Mouse (Mus musculus): ENCODE measurements around the gene Polr1a. TPM values are rescaled to one million over a fixed set of nuclear protein-coding genes. Genes with fewer than 3 reads are reported as not detected.
A peak's percentile ranks its signal among the peaks of the same experiment; 100 is the strongest.

Gene Polr1a
- polyA plus RNA-seq, 1 experiment from 2014 or later: 33.0 TPM

- Histone ChIP-seq H3K27ac (peak overlapping the region; percentile 74), H3K27me3 (ENCODE audit: insufficient read depth, poor library complexity, severe bottlenecking) (no peaks in the 10 kb centered on the region), H3K36me3 (no peaks in the 10 kb centered on the region), H3K4me3 (no peak overlapping the region), H3K4me1 (replicated peaks) (peaks cover 38% of the 10 kb centered on the region), H3K9me3 (no peaks in the 10 kb centered on the region)
- 57% methylated on average over 8 of the region's 8 CpGs for WGBS
- no peak for DNase-seq (ENCODE audit: low spot score)
Measured at GRCm38 (mm10) chr6:71990371-71990837, 81.6 kb downstream of the Polr1a start.

GRCm38 (mm10) chr6:71991190-71991932, 82.5 kb downstream of the Polr1a start:
- DNase-seq (ENCODE audit: low spot score): no peak
- 51% methylated on average over 8 of the region's 8 CpGs for WGBS

GRCm38 (mm10) chr6:71991933-71992325, 83.1 kb downstream of the Polr1a start:
- Histone ChIP-seq H3K27ac (peak overlapping the region; percentile 74), H3K4me3 (no peak overlapping the region), H3K36me3 (no peaks in the 10 kb centered on the region), H3K4me1 (replicated peaks) (peaks cover 38% of the 10 kb centered on the region), H3K9me3 (0 out of 2 replicates have a peak, but pooled peaks cover 3% of the 10 kb centered on the region), H3K27me3 (ENCODE audit: insufficient read depth, poor library complexity, severe bottlenecking) (no peaks in the 10 kb centered on the region)
- no peak for DNase-seq (ENCODE audit: low spot score)
- WGBS: 82% methylated on average over 2 of the region's 2 CpGs

More at GRCm38 (mm10) chr6:71991190-71991932, 82.5 kb downstream of the Polr1a start:
- Histone ChIP-seq H3K9me3 (no peaks in the 10 kb centered on the region), H3K27me3 (ENCODE audit: insufficient read depth, poor library complexity, severe bottlenecking) (no peaks in the 10 kb centered on the region), H3K27ac (peak overlapping the region; percentile 74), H3K36me3 (no peaks in the 10 kb centered on the region), H3K4me3 (no peak overlapping the region), H3K4me1 (replicated peaks) (peaks cover 38% of the 10 kb centered on the region)

- Histone ChIP-seq H3K36me3 (no peaks in the 10 kb centered on the region), H3K27ac (no peak overlapping the region), H3K27me3 (ENCODE audit: insufficient read depth, poor library complexity, severe bottlenecking) (no peaks in the 10 kb centered on the region), H3K9me3 (0 out of 2 replicates have a peak, but pooled peaks cover 3% of the 10 kb centered on the region), H3K4me1 (replicated peaks) (peaks cover 32% of the 10 kb centered on the region), H3K4me3 (no peak overlapping the region)
- no peak for DNase-seq (ENCODE audit: low spot score)
- 92% methylated on average over 4 of the region's 4 CpGs for WGBS
Measured at GRCm38 (mm10) chr6:71994004-71994403, 85.2 kb downstream of the Polr1a start.

DNA sequence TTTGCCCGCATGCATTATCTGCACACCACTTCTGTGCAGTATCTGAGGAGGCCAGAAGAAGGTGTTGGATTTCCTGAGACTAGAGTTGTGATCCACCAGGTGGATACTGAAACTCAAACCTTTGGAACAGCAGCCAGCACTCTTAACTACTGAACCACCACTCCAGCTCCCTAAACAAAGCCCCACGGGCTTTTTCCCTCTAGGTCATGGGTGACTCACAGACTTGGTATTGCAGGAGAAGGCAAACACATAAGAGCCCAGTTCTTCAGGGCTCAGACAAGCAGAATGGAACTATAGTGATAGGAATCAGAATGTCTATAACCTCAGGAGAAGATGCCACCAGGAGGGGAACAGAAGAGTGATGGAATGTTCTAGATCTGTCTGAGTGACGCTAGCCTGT, 86.2 kb downstream of the Polr1a start:
- no peak for DNase-seq (ENCODE audit: low spot score)
- Histone ChIP-seq H3K9me3 (0 out of 2 replicates have a peak, but pooled peaks cover 3% of the 10 kb centered on the region), H3K27ac (no peak overlapping the region), H3K4me3 (no peak overlapping the region), H3K36me3 (no peaks in the 10 kb centered on the region), H3K4me1 (replicated peaks) (peaks cover 24% of the 10 kb centered on the region), H3K27me3 (ENCODE audit: insufficient read depth, poor library complexity, severe bottlenecking) (no peaks in the 10 kb centered on the region)
- WGBS: 91% methylated on average over 3 of the region's 3 CpGs

DNA sequence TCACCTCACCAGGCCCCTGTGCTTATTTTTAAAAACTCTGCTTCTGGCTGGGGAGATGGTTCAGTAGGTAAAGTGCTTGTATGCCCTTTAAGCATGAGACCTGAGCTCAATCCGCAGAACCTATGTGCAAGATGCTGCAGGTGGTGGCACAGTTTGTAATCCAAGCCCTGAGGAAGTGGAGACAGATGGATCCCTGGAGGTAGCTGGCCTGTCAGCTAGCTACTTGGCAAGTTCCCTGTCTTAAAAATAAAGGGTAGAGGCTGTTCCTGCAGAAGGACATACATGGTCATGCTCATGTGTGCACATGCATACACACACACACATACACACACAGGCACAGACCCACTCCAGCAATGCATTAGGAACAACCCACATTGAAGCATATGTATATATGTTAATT, 88.4 kb downstream of the Polr1a start:
- Histone ChIP-seq H3K4me1 (replicated peaks) (peaks cover 3% of the 10 kb centered on the region; the same call in 1 of the 2 replicates), H3K9me3 (0 out of 2 replicates have a peak, but pooled peaks cover 3% of the 10 kb centered on the region), H3K36me3 (no peaks in the 10 kb centered on the region), H3K27me3 (ENCODE audit: insufficient read depth, poor library complexity, severe bottlenecking) (no peaks in the 10 kb centered on the region), H3K27ac (no peak overlapping the region), H3K4me3 (no peak overlapping the region)
- no peak for DNase-seq (ENCODE audit: low spot score)
- WGBS: 88% methylated on average over 1 of the region's 1 CpGs

GRCm38 (mm10) chr6:71999917-72000512, 91.2 kb downstream of the Polr1a start:
- Histone ChIP-seq H3K9me3 (0 out of 2 replicates have a peak, but pooled peaks cover 3% of the 10 kb centered on the region), H3K4me1 (replicated peaks) (no peaks in the 10 kb centered on the region), H3K27me3 (ENCODE audit: insufficient read depth, poor library complexity, severe bottlenecking) (no peaks in the 10 kb centered on the region), H3K27ac (no peak overlapping the region), H3K4me3 (no peak overlapping the region), H3K36me3 (no peaks in the 10 kb centered on the region)
- WGBS: 86% methylated on average over 11 of the region's 11 CpGs
- DNase-seq (ENCODE audit: low spot score): no peak

DNA sequence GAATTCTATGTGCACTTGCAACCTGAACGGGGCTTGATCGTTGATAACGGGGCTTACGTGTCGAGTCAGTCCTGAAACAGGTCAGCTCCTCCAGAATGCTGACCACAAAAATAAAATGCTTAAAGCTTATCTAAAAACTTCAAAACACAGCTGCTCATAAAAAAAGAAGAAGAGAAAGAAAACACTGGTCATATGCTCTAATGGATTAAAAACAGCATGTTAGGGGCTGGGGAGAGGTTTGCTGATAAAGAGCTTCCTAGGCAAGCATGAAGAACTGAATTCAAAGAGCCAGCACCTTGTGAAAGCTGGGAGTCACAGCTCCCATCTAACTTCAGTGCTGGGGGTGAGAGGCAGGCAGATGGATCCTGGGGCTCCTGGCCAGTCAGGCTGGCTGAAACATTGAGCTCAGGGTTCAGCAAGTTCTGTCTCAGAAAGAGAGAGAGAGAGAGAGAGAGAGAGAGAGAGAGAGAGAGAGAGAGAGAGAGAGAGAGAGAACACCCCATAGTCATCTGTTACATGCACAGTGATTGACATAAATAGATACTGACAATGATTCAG, 92.4 kb downstream of the Polr1a start:
- 95% methylated on average over 5 of the region's 5 CpGs for WGBS
- Histone ChIP-seq H3K27ac (no peak overlapping the region), H3K4me1 (replicated peaks) (no peaks in the 10 kb centered on the region), H3K9me3 (0 out of 2 replicates have a peak, but pooled peaks cover 3% of the 10 kb centered on the region), H3K36me3 (no peaks in the 10 kb centered on the region), H3K27me3 (ENCODE audit: insufficient read depth, poor library complexity, severe bottlenecking) (no peaks in the 10 kb centered on the region), H3K4me3 (no peak overlapping the region)
- no peak for DNase-seq (ENCODE audit: low spot score)

DNA sequence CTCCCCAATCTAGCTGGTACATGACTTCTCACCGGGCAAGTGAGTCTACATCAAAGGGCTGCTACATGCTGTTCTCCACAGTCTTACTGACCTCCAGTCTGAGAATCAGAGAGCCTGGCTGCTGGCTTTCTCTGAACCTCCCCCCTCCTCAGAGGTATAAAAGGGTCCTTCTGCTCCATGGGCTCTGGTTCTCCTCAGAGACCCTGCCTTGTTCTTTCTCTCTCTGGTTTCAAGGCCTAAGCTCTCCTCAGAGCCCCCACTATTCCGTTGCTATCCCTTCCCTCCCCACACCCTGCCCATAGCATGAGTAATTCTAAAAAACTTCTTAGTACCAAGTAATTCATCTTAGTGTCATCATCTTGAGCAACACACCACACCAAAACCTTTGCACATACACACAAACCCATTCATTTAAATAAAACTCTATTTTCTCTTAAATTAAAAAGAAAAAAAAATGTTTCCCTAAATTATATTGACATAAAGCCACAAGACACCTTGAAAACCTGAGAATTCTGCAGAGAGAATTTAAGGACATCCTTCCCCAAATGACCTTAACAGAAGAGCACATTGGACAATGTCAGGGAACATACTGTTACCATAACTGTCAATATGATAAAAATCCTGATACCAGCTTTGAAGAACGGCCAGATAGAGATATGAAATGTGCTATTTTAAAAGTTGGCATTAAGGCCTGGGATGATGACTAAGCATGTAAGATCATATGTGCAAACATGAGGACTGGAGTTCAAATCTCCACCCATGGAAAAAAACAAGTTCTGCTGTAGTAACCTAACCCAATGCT, 98.8 kb downstream of the Polr1a start:
- Histone ChIP-seq H3K4me3 (no peak overlapping the region), H3K36me3 (no peaks in the 10 kb centered on the region), H3K27me3 (ENCODE audit: insufficient read depth, poor library complexity, severe bottlenecking) (no peaks in the 10 kb centered on the region), H3K4me1 (replicated peaks) (no peaks in the 10 kb centered on the region), H3K27ac (no peak overlapping the region), H3K9me3 (no peaks in the 10 kb centered on the region)
- no peak for DNase-seq (ENCODE audit: low spot score)
- WGBS: 80% methylated on average over 3 of the region's 3 CpGs

DNA sequence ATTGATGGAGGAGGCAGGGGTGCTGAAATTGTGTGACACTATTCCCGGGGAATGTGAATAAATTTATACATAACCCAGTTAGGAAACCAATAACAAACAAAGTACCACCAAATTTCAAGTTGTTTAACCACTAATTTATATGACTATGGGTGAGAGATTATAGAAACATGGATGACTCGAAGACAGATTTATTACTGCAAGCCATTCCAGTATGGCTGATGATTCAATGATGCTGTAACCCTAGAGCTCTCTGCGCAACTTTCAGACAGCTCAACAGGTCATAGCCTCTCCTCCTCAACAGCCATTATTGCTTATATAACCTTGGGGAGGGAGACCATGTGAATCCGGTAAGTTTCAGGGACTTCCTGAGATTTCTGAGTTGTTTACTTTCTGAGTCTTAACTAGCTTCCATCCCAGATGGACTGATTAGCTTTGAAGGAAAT, 99.4 kb downstream of the Polr1a start:
- no peak overlapping the region for H3K27ac ChIP-seq
- no peaks in the 10 kb centered on the region for H3K4me1 ChIP-seq (replicated peaks)
- DNase-seq (ENCODE audit: low spot score): no peak
- WGBS: 91% methylated on average over 4 of the region's 4 CpGs
- H3K4me3 ChIP-seq: no peak overlapping the region
- H3K27me3 ChIP-seq (ENCODE audit: insufficient read depth, poor library complexity, severe bottlenecking): no peaks in the 10 kb centered on the region
- no peaks in the 10 kb centered on the region for H3K9me3 ChIP-seq
- no peaks in the 10 kb centered on the region for H3K36me3 ChIP-seq

GRCm38 (mm10) chr6:72009454-72009853, 100.6 kb downstream of the Polr1a start:
- Histone ChIP-seq H3K27me3 (ENCODE audit: insufficient read depth, poor library complexity, severe bottlenecking) (no peaks in the 10 kb centered on the region), H3K4me3 (no peak overlapping the region), H3K27ac (no peak overlapping the region), H3K36me3 (no peaks in the 10 kb centered on the region), H3K4me1 (replicated peaks) (no peaks in the 10 kb centered on the region), H3K9me3 (no peaks in the 10 kb centered on the region)
- no peak for DNase-seq (ENCODE audit: low spot score)
- 94% methylated on average over 1 of the region's 1 CpGs for WGBS

DNA sequence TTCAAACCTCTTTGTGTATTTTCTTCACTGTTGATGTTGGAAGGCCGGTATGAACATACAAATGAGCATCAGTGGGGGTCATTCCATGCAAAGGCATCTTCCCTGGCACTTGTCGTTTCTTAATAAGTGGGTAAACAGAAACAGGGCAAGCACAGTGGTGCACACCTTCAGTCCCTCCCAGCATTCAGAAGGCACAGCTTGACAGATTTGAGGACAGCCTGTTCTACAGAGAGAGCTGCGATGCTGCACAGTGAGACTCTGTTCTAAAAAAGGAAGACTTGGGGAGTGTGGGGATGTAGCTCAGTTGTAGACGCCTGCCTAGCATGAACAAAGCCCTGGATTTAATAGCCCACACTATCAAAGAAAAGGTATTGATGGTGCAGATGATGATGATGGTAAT, 105.2 kb downstream of the Polr1a start:
- DNase-seq (ENCODE audit: low spot score): no peak
- Histone ChIP-seq H3K27ac (no peak overlapping the region), H3K27me3 (ENCODE audit: insufficient read depth, poor library complexity, severe bottlenecking) (no peaks in the 10 kb centered on the region), H3K4me1 (replicated peaks) (no peaks in the 10 kb centered on the region), H3K9me3 (no peaks in the 10 kb centered on the region), H3K4me3 (no peak overlapping the region), H3K36me3 (no peaks in the 10 kb centered on the region)
- WGBS: 53% methylated on average over 4 of the region's 4 CpGs

All from hindbrain, embryonic 10.5 days (tissue).